Mouse (Mus musculus) E14TG2a.4 (cell line): ENCODE measurements at regions not wholly inside any gene's neighbourhood (a gene's known extent, or its start where the extent isn't known, plus 50 kb on each side); places are given as distances from the start of the nearest gene placed in this dataset.
A peak's percentile ranks its signal among the peaks of the same experiment; 100 is the strongest.
"Not testable (repeated sequence)": the region's sequence is repeated elsewhere in the genome, so short reads cannot be mapped to it uniquely, and the experiment has no call there.

Experiments used
- H3K27me3 ChIP-seq: 2 replicates; pipeline ENCODE4 v1.6.1; 2014; ENCODE audit warnings: low read length, control low read depth; ENCODE audit not compliant: insufficient read depth
- H3K36me3 ChIP-seq: 2 replicates; pipeline ENCODE4 v1.6.1; 2014; ENCODE audit warnings: low read length, control low read depth; ENCODE audit not compliant: insufficient read depth
- H3K4me1 ChIP-seq: replicated peaks from 2 replicates; pipeline ENCODE4 v1.6.1; 2014; ENCODE audit warnings: low read depth, low read length, control low read depth
- H3K4me3 ChIP-seq: replicated peaks from 2 replicates; pipeline ENCODE4 v1.5.1; 2014; ENCODE audit warnings: mild to moderate bottlenecking, low read length
- H3K9me3 ChIP-seq: 2 replicates; pipeline ENCODE4 v1.6.1; 2014; ENCODE audit warnings: low read length, control low read depth
- CTCF ChIP-seq: conservative IDR thresholded peaks from 2 replicates; pipeline ENCODE4 v1.5.1; 2014; ENCODE audit warnings: low read length
- NANOG ChIP-seq: IDR thresholded peaks from 2 replicates; pipeline ENCODE4 v1.6.1; 2014; ENCODE audit warnings: borderline replicate concordance, low read length, mixed read lengths
- POU5F1 ChIP-seq: IDR thresholded peaks from 2 replicates; pipeline ENCODE4 v1.6.1; 2014; ENCODE audit warnings: low read length, borderline replicate concordance

GRCm38 (mm10) chr4:51868250-51868649, 570.8 kb upstream of the Smc2 start:
- H3K4me1 ChIP-seq: peaks cover 11% of the 10 kb centered on the region
- H3K27me3 ChIP-seq: no peaks in the 10 kb centered on the region
- no peak overlapping the region for H3K4me3 ChIP-seq
- H3K9me3 ChIP-seq: peaks cover 2% of the 10 kb centered on the region; the same call in 1 of the 2 replicates
- no peaks in the 10 kb centered on the region for H3K36me3 ChIP-seq
- TF ChIP-seq CTCF: no peak
- TF ChIP-seq NANOG: no peak
- no peak for TF ChIP-seq POU5F1

GRCm38 (mm10) chr4:51868716-51869115, 570.3 kb upstream of the Smc2 start:
- H3K9me3 ChIP-seq, H3K4me3 ChIP-seq, H3K27me3 ChIP-seq, H3K36me3 ChIP-seq: not testable (repeated sequence)
- TF ChIP-seq NANOG (peak; percentile 94), CTCF (0 out of 2 replicates have a peak, but pooled peaks have one; percentile 4), POU5F1 (peak; percentile 78; the same call in 1 of the 2 replicates)
- peaks cover 11% of the 10 kb centered on the region for H3K4me1 ChIP-seq

- H3K4me1 ChIP-seq: no peaks in the 10 kb centered on the region
- no peak for TF ChIP-seq NANOG
- no peaks in the 10 kb centered on the region for H3K27me3 ChIP-seq
- no peaks in the 10 kb centered on the region for H3K36me3 ChIP-seq
- peaks cover 8% of the 10 kb centered on the region; the same call in 1 of the 2 replicates for H3K9me3 ChIP-seq
- no peak overlapping the region for H3K4me3 ChIP-seq
Observed at GRCm38 (mm10) chr4:51885460-51885859, 553.6 kb upstream of the Smc2 start.

GRCm38 (mm10) chr4:51889280-51889679, 549.8 kb upstream of the Smc2 start:
- TF ChIP-seq NANOG (no peak), POU5F1 (no peak), CTCF (no peak)
- H3K36me3 ChIP-seq: no peaks in the 10 kb centered on the region

GRCm38 (mm10) chr4:51928245-51928644, 510.8 kb upstream of the Smc2 start:
- H3K27me3 ChIP-seq: no peaks in the 10 kb centered on the region
- no peaks in the 10 kb centered on the region for H3K9me3 ChIP-seq
- no peak for TF ChIP-seq NANOG
- no peak for TF ChIP-seq CTCF
- no peak for TF ChIP-seq POU5F1
- no peak overlapping the region for H3K4me3 ChIP-seq
- no peaks in the 10 kb centered on the region for H3K36me3 ChIP-seq
- H3K4me1 ChIP-seq: no peaks in the 10 kb centered on the region

More at GRCm38 (mm10) chr4:51889280-51889679, 549.8 kb upstream of the Smc2 start:
- H3K4me1 ChIP-seq: no peaks in the 10 kb centered on the region
- no peak overlapping the region for H3K4me3 ChIP-seq
- H3K27me3 ChIP-seq: no peaks in the 10 kb centered on the region
- H3K9me3 ChIP-seq: no peaks in the 10 kb centered on the region

GRCm38 (mm10) chr4:51969751-51970150, 469.3 kb upstream of the Smc2 start:
- Histone ChIP-seq H3K27me3 (no peaks in the 10 kb centered on the region), H3K4me1 (no peaks in the 10 kb centered on the region), H3K4me3 (no peak overlapping the region), H3K36me3 (no peaks in the 10 kb centered on the region), H3K9me3 (no peaks in the 10 kb centered on the region)
- TF ChIP-seq CTCF: no peak
- no peak for TF ChIP-seq NANOG
- no peak for TF ChIP-seq POU5F1

- Histone ChIP-seq H3K4me3 (no peak overlapping the region), H3K36me3 (no peaks in the 10 kb centered on the region), H3K4me1 (no peaks in the 10 kb centered on the region), H3K27me3 (no peaks in the 10 kb centered on the region), H3K9me3 (no peaks in the 10 kb centered on the region)
- TF ChIP-seq CTCF: no peak
- TF ChIP-seq NANOG: no peak
- TF ChIP-seq POU5F1: no peak
Observed at GRCm38 (mm10) chr4:51978962-51979361, 460.1 kb upstream of the Smc2 start.

GRCm38 (mm10) chr4:51992482-51992881, 446.6 kb upstream of the Smc2 start:
- H3K27me3 ChIP-seq: no peaks in the 10 kb centered on the region
- H3K36me3 ChIP-seq: no peaks in the 10 kb centered on the region
- no peak overlapping the region for H3K4me3 ChIP-seq
- no peaks in the 10 kb centered on the region for H3K9me3 ChIP-seq
- H3K4me1 ChIP-seq: no peaks in the 10 kb centered on the region
- TF ChIP-seq POU5F1 (no peak), CTCF (no peak), NANOG (no peak)

- no peak for TF ChIP-seq CTCF
- no peak for TF ChIP-seq NANOG
- no peak for TF ChIP-seq POU5F1
- no peak overlapping the region for H3K4me3 ChIP-seq
Observed at GRCm38 (mm10) chr4:52036765-52037353, 402.2 kb upstream of the Smc2 start.

More at GRCm38 (mm10) chr4:52036765-52037353, 402.2 kb upstream of the Smc2 start:
- H3K9me3 ChIP-seq: peaks cover 4% of the 10 kb centered on the region; the same call in 1 of the 2 replicates
- no peaks in the 10 kb centered on the region for H3K27me3 ChIP-seq
- H3K4me1 ChIP-seq: no peaks in the 10 kb centered on the region
- H3K36me3 ChIP-seq: no peaks in the 10 kb centered on the region
